Mouse (Mus musculus): ENCODE data around the gene Zfp553. TPM values are rescaled to one million over a fixed set of nuclear protein-coding genes. Genes with fewer than 3 reads are reported as not detected.

The Zfp553 gene
- polyA plus RNA-seq, 1 experiment from 2014 or later, result 53.7 TPM

DNA sequence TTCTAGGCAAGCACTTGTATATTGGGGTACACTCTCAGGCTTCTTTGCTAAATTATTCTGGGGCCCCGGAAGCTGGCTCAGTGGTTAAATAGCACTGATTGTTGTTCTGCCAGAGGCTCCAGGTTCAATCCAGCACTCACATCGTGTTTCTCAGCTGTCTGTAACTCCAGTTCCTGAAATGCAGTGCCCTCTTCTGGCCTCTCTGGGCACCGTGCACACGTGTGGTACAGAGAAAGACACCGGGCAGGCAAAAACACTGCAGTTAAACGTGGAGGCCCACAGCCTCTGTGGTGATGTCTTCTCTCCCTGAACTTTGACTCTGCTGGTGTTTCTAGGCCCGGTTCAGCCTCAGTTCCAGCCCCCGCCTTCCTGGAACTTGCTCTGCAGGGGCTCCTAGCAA, 45.5 kb downstream of the Zfp553 start:
- Histone ChIP-seq H3K27me3 (no peaks in the 10 kb centered on the region), H3K36me3 (no peaks in the 10 kb centered on the region), H3K9ac (no peak overlapping the region), H3K4me2 (no peak overlapping the region), H3K4me1 (0 out of 2 replicates have a peak, but pooled peaks cover 3% of the 10 kb centered on the region), H3K9me3 (no peaks in the 10 kb centered on the region), H3K4me3 (no peak overlapping the region), H3K27ac (no peak overlapping the region)
- ATAC-seq (ENCODE audit: insufficient number of reproducible peaks, insufficient read depth, low FRiP score, low TSS enrichment, low read depth), result no peak
- 24% methylated on average over 8 of the region's 8 CpGs for WGBS

DNA sequence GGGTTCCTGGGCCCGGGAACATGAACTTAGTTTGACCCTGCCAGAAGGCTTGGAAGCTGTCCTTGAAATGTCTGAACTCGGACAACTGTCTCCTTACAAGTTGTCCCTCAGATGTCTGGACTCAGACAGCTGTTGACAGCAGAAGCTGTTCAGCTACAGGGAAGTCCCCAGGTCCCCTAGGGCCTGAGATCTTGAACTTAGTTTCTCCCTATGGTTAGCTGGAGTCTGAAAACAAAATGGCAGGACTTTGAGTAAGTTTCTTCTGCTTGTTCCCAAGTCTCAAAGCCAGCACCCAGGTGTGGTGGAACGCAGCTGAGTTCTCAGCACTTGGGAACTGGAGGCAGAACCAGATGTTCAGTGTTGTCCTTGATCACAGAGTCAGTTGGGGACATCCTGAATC, 47.2 kb downstream of the Zfp553 start:
- WGBS, result 71% methylated on average over 3 of the region's 3 CpGs
- Histone ChIP-seq H3K9me3 (no peaks in the 10 kb centered on the region), H3K9ac (no peak overlapping the region), H3K27ac (no peak overlapping the region), H3K4me2 (no peak overlapping the region), H3K4me3 (no peak overlapping the region), H3K27me3 (no peaks in the 10 kb centered on the region), H3K36me3 (no peaks in the 10 kb centered on the region), H3K4me1 (no peaks in the 10 kb centered on the region)
- no peak for ATAC-seq (ENCODE audit: insufficient number of reproducible peaks, insufficient read depth, low FRiP score, low TSS enrichment, low read depth)

DNA sequence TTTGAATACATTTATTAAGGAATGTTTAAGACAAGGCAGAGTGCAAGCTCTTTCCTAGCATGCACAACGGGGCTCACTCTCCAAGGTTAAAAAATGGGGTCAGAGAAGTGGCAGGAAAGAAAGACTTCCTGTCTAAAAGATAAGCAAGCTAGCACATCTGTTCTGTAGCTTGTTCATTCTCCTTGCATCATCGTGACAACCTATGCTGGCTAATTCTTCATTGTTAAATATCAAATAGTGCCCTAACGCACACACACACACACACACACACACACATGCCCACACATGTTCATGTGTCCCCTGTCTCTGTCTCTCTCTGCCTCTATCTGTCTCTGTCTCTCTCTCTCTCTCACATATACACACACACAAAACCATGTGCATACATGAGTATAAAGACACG, 48.3 kb downstream of the Zfp553 start:
- Histone ChIP-seq H3K36me3 (no peaks in the 10 kb centered on the region), H3K4me1 (no peaks in the 10 kb centered on the region), H3K27me3 (no peaks in the 10 kb centered on the region), H3K4me2 (no peak overlapping the region), H3K9me3 (no peaks in the 10 kb centered on the region), H3K4me3 (no peak overlapping the region), H3K9ac (no peak overlapping the region), H3K27ac (no peak overlapping the region)
- no peak for ATAC-seq (ENCODE audit: insufficient number of reproducible peaks, insufficient read depth, low FRiP score, low TSS enrichment, low read depth)
- 71% methylated on average over 4 of the region's 4 CpGs for WGBS

DNA sequence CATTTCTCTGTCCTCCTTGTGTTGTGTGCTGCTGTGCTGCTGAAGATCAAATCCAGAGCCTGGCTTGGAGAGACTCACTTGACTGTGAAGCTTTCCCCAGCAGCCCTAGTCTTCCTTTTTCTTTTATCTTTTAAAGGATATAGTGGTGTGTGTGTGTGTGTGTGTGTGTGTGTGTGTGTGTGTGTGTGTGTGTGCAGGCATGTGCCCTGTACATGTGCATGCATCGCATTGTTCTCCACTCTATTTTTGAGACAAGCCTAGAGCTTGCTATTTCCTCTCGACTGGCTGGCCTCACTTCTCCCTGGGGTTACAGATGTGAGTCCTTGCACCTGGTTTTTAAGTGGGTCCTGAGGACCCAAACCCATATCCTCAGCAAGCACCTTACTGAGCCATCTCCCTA, 49.3 kb downstream of the Zfp553 start:
- no peak overlapping the region for H3K4me2 ChIP-seq
- peaks cover 4% of the 10 kb centered on the region; the same call in 1 of the 2 replicates for H3K9me3 ChIP-seq
- no peak overlapping the region for H3K9ac ChIP-seq
- no peaks in the 10 kb centered on the region for H3K27me3 ChIP-seq
- no peak overlapping the region for H3K27ac ChIP-seq
- H3K4me3 ChIP-seq, result no peak overlapping the region
- no peaks in the 10 kb centered on the region for H3K36me3 ChIP-seq
- no peaks in the 10 kb centered on the region for H3K4me1 ChIP-seq
- WGBS, result 72% methylated on average over 2 of the region's 2 CpGs
- no peak for ATAC-seq (ENCODE audit: insufficient number of reproducible peaks, insufficient read depth, low FRiP score, low TSS enrichment, low read depth)

DNA sequence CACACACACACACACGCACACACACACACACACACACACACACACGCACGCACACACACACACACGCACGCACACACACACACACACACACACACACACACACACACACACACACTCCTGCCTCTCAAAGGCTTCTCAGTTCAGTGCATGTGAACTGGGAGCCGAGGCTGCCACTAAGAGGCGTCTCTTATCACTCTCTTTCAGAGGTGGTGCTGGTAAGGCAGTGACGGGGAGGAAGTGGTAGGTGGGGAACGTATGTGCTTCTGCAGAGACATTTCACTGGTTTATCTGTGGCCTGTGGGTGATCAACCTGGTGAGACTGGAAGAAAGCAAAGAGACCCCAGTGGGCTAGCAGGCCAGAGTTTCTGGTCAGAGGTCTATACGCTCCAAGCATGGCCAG, 52.3 kb downstream of the Zfp553 start:
- H3K27ac ChIP-seq, result no peak overlapping the region
- peaks cover 2% of the 10 kb centered on the region; the same call in 1 of the 2 replicates for H3K4me1 ChIP-seq
- no peak overlapping the region for H3K4me3 ChIP-seq
- 68% methylated on average over 10 of the region's 10 CpGs for WGBS
- H3K36me3 ChIP-seq, result no peaks in the 10 kb centered on the region
- H3K9me3 ChIP-seq, result peaks cover 13% of the 10 kb centered on the region
- no peak overlapping the region for H3K4me2 ChIP-seq
- no peak overlapping the region for H3K9ac ChIP-seq
- no peak for ATAC-seq (ENCODE audit: insufficient number of reproducible peaks, insufficient read depth, low FRiP score, low TSS enrichment, low read depth)
- H3K27me3 ChIP-seq, result no peaks in the 10 kb centered on the region

Other genes with a start within 250 kb of the Zfp553 start
- gene Mvp, start 218.4 kb upstream of the Zfp553 start, polyA plus RNA-seq (2015; fragmentation: Nextera tagmentation; extraction: Ambion mirVana), result 5.3 and 7.1 TPM in 2 replicates
- gene Pagr1b, start 216.6 kb upstream of the Zfp553 start, polyA plus RNA-seq (2015; fragmentation: Nextera tagmentation; extraction: Ambion mirVana), result 0.47 TPM in 1 of 2 replicates, not detected in the other
- 50.4 and 53.7 TPM in 2 replicates for gene Pagr1a, start 215.7 kb upstream of the Zfp553 start, polyA plus RNA-seq (2015; fragmentation: Nextera tagmentation; extraction: Ambion mirVana)
- gene Gm42742, start 212.0 kb upstream of the Zfp553 start, polyA plus RNA-seq (2015; fragmentation: Nextera tagmentation; extraction: Ambion mirVana), result 83.4 and 89.6 TPM in 2 replicates
- gene Prrt2, start 211.8 kb upstream of the Zfp553 start, polyA plus RNA-seq (2015; fragmentation: Nextera tagmentation; extraction: Ambion mirVana), result 13.1 and 16.9 TPM in 2 replicates
- 63.6 and 73.0 TPM in 2 replicates for gene Maz, start 206.0 kb upstream of the Zfp553 start, polyA plus RNA-seq (2015; fragmentation: Nextera tagmentation; extraction: Ambion mirVana)
- gene Kif22, start 190.6 kb upstream of the Zfp553 start, polyA plus RNA-seq (2015; fragmentation: Nextera tagmentation; extraction: Ambion mirVana), result 99.4 and 124 TPM in 2 replicates
- gene Zg16, start 145.7 kb upstream of the Zfp553 start, polyA plus RNA-seq (2015; fragmentation: Nextera tagmentation; extraction: Ambion mirVana), result 15.5 TPM in 1 of 2 replicates, not detected in the other
- 1.8 and 2.0 TPM in 2 replicates for gene AI467606, start 141.7 kb upstream of the Zfp553 start, polyA plus RNA-seq (2015; fragmentation: Nextera tagmentation; extraction: Ambion mirVana)
- gene Qprt, start 110.8 kb upstream of the Zfp553 start, polyA plus RNA-seq (2015; fragmentation: Nextera tagmentation; extraction: Ambion mirVana), result 1.1 and 1.2 TPM in 2 replicates
- gene Spn, start 95.2 kb upstream of the Zfp553 start, polyA plus RNA-seq (2015; fragmentation: Nextera tagmentation; extraction: Ambion mirVana), result 0.15 and 0.25 TPM in 2 replicates
- 68.3 and 73.3 TPM in 2 replicates for gene Cd2bp2, start 37.0 kb upstream of the Zfp553 start, polyA plus RNA-seq (2015; fragmentation: Nextera tagmentation; extraction: Ambion mirVana)
- 30.4 and 32.0 TPM in 2 replicates for gene Tbc1d10b, start 24.6 kb upstream of the Zfp553 start, polyA plus RNA-seq (2015; fragmentation: Nextera tagmentation; extraction: Ambion mirVana)
- gene Mylpf, start 24.2 kb upstream of the Zfp553 start, polyA plus RNA-seq (2015; fragmentation: Nextera tagmentation; extraction: Ambion mirVana), result 34.1 and 41.1 TPM in 2 replicates
- gene Sept1, start 69 bp downstream of the Zfp553 start, polyA plus RNA-seq (2015; fragmentation: Nextera tagmentation; extraction: Ambion mirVana), result 26.9 and 29.6 TPM in 2 replicates
- gene Zfp771, start 11.2 kb downstream of the Zfp553 start, polyA plus RNA-seq (2015; fragmentation: Nextera tagmentation; extraction: Ambion mirVana), result 78.2 and 83.9 TPM in 2 replicates
- 156 and 206 TPM in 2 replicates for gene Dctpp1, start 27.6 kb downstream of the Zfp553 start, polyA plus RNA-seq (2015; fragmentation: Nextera tagmentation; extraction: Ambion mirVana)
- 63.4 and 64.1 TPM in 2 replicates for gene Sephs2, start 41.0 kb downstream of the Zfp553 start, polyA plus RNA-seq (2015; fragmentation: Nextera tagmentation; extraction: Ambion mirVana)
- gene Itgal, start 63.2 kb downstream of the Zfp553 start, polyA plus RNA-seq (2015; fragmentation: Nextera tagmentation; extraction: Ambion mirVana), result 0.52 and 1.1 TPM in 2 replicates
- gene Zfp768, start 112.5 kb downstream of the Zfp553 start, polyA plus RNA-seq (2015; fragmentation: Nextera tagmentation; extraction: Ambion mirVana), result 16.1 and 18.1 TPM in 2 replicates
- gene Zfp747, start 143.0 kb downstream of the Zfp553 start, polyA plus RNA-seq (2015; fragmentation: Nextera tagmentation; extraction: Ambion mirVana), result 9.4 and 10.5 TPM in 2 replicates
- gene 9130019O22Rik, start 154.1 kb downstream of the Zfp553 start, polyA plus RNA-seq (2015; fragmentation: Nextera tagmentation; extraction: Ambion mirVana), result 5.6 and 5.9 TPM in 2 replicates
- 6.4 and 7.2 TPM in 2 replicates for gene E430018J23Rik, start 160.6 kb downstream of the Zfp553 start, polyA plus RNA-seq (2015; fragmentation: Nextera tagmentation; extraction: Ambion mirVana)
- gene Zfp764, start 173.8 kb downstream of the Zfp553 start, polyA plus RNA-seq (2015; fragmentation: Nextera tagmentation; extraction: Ambion mirVana), result 7.7 and 8.2 TPM in 2 replicates
- gene Zfp688, start 189.0 kb downstream of the Zfp553 start, polyA plus RNA-seq (2015; fragmentation: Nextera tagmentation; extraction: Ambion mirVana), result 25.6 and 29.3 TPM in 2 replicates
- 11.8 and 13.1 TPM in 2 replicates for gene Zfp689, start 216.1 kb downstream of the Zfp553 start, polyA plus RNA-seq (2015; fragmentation: Nextera tagmentation; extraction: Ambion mirVana)
- 46.0 and 48.3 TPM in 2 replicates for gene Prr14, start 226.6 kb downstream of the Zfp553 start, polyA plus RNA-seq (2015; fragmentation: Nextera tagmentation; extraction: Ambion mirVana)
- gene Fbrs, start 246.1 kb downstream of the Zfp553 start, polyA plus RNA-seq (2015; fragmentation: Nextera tagmentation; extraction: Ambion mirVana), result 12.2 and 15.3 TPM in 2 replicates

Data from embryonic facial prominence, embryonic 13.5 days (tissue).